Mouse (Mus musculus): Measurements from ENCODE around the gene Ablim2.

DNA sequence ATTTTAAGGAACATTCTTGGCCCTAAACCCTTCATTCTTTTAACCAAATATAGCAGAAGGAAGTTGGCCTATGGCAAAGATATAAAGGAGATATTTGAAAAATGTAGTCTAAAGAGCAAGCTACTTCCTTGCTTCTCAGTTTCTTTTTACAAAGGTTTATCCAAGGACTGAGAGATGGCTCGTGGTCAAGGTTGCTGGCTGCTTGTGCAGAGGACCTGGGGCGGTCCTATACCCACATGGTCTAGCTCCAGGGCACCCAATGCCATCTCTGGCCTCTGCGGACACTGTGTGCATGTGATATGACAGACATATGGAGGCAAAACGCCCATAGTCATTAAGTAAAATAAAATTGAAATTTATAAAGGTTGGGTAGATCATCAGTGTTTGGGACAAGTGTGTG lies 138.2 kb downstream of the Ablim2 start:
- TF ChIP-seq CTCF (IDR thresholded peaks at IDR 0.05; ENCODE audit: low read depth) = no peak
- no peak for TF ChIP-seq EP300 (IDR thresholded peaks at IDR 0.05; ENCODE audit: low read depth)
